In genomic region chr4:155898318-155898717, GRCm38 (mm10) we compare ENCODE assay signal across 6 mouse cellular contexts.
"Had no signal": no experiment of that assay in that cellular context is flagged by ENCODE, and none has a peak within 500 bp of the region (broad histone marks: within the 10 kb centered on the region; RNA-seq: fewer than 3 reads in every experiment).

No protein-coding gene starts in this region.

- ATAC-seq: lung, postnatal 0 days had no signal

- DNase-seq: kidney, adult 8-10 months; kidney, postnatal 4 days; lung, adult 2 months; midbrain, embryonic 14.5 days; thymus, postnatal 25 days had no signal
